Mouse (Mus musculus): ENCODE results near the gene Rab11fip5.

The Rab11fip5 gene

DNA sequence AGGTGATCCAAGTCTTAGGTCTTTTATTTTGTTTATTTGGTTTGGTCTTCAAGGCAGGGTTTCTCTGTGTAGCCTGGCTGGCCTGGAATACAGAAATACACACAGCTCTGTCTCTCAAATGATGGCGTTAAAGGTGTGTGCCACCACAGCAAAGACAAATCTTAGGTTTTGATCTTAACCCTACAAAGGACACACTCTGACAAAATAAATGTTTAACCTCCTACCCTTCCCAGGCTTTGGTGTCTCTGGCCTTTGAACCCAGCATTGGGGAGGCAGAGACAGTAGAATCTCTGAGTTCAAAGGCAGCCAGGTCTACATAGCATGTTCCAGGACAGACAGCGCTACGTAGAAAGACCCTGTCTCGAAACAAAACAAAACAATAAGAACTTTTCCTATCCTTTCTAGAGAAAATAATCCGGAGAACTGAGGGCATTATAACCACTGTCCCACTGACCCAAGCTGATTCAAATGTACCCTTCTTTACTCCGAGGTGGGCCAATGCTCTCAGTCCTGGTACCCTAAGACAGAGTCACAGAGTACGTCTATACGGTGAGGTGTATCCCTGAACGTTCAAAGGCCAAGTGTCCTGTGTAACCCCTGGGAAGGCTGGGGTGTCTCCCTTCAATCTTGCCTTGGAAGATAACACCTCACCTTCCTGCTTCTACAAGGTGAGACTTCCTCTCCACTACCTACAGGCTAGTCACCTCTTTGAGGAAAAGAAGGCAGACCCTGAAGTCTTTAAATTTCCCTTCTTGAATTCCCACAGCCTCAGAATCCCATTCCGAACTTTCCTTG is 1.2 kb downstream of the Rab11fip5 start:
- no peak for DNase-seq (ENCODE audit: low read depth, low spot score)

DNA sequence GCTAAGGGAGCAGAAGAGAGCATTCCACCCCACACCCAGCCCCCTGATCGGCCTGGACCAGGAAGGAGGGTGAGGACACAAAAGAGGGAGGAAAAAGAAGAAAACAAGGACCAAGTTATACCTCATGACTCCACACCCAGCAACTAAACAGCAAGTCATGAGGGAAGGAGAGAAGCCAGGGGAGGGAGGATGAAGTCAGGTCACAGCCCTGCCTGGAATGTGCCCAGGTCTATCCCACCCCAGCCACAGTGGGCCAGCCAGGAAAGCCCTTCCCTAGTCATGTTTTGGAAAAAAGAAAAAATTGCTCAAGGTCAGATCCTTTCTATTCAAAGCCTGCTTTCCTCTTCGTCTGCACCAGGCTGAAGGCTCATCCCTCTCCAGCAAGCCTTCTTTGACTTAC is 1.9 kb downstream of the Rab11fip5 start:
- no peak for DNase-seq (ENCODE audit: low read depth, low spot score)

- no peak for DNase-seq (ENCODE audit: low read depth, low spot score)
These were observed 2.5 kb downstream of the Rab11fip5 start for GRCm38 (mm10) chr6:85371859-85372405.

DNA sequence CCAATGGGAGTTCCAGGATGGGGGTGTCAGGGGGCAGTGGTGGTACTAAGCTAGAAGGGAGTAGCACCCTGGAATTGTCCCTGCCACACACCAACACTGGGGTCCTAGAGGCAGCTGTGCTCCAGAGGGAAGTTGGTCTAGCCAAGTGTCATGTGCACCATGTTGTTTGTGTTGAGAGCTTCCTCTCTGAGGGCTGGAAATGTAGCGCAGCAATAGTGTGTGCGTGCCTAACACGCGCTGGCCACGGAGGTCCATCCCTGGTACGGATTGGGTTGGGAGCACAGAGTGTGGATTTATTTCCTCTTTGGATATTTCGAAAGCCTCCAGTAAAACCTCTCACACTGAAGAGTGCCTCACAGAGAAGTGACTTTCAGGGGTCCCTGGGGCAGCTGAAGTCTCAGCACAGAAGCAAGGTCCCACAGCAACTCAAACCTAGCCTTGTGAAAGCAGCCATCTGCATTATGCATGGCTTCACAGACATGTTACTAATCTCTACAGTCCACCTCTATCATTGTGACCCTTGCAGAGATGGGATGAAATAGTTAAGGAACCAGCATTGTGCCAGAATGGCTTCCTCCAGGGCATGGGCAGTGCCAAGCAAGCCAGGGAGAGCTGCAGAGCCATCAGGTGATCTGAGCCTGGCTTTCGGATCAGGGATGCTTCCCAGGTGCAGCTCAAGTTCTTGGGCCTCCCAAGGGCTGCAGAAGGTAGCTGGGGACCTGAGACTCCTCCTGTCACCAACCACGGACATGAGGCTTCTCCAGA is 3.6 kb downstream of the Rab11fip5 start:
- DNase-seq (ENCODE audit: low read depth, low spot score): no peak

GRCm38 (mm10) chr6:85370041-85370440 is 4.4 kb downstream of the Rab11fip5 start:
- no peak for DNase-seq (ENCODE audit: low read depth, low spot score)

DNA sequence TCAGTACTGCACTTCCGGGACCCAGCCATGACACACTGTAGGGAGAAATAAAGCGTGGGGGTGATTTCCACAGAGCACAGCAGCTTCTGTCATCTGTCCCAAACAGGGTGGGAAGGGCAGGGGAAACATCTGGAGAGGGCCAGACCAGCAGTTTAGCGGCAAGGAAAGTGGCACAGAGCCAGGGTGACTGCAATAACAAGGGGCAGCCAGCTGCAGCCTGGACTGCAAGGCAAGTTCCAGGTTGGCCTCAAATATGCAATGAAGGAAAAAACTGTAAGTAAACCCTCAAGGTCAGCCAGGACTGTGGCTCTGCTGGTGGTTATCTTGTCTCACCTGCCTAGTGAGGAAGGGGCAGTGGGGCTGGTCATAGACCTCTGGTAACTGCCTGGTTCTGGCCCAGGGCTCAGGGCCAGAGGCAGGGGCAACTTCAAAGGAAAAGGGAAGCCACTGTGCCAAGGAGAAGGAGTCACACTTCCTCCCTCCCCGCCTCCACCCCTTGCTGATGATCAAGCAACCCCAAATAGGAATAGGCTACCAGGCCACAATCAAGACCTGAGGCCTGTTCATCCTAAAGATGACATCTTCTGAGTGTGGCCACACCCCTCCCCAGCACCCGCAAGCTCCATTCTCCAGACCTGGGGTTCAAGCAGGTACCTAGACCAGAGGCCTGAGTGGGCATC is 5.1 kb downstream of the Rab11fip5 start:
- no peak for DNase-seq (ENCODE audit: low read depth, low spot score)

DNA sequence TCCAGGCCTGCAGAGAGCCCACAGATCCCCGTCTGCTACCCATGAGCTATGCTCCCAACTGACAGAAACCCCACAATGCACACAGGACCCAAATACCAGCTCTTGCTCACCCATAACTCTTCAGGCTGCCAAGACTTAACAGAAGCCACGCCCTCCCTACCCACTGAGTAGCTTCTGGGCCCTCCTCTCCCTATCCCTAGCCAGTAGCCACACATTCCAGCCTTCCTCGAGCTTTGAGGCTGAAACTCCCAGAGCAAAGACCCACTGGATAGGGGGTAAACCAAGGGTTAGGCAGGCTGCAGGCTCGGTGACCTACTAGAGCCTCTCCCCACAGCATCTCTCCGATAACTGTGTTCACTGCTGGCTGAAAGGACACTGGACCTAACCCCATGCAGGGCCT is 5.7 kb downstream of the Rab11fip5 start:
- no peak for DNase-seq (ENCODE audit: low read depth, low spot score)

- no peak for DNase-seq (ENCODE audit: low read depth, low spot score)
These were observed 6.3 kb downstream of the Rab11fip5 start for GRCm38 (mm10) chr6:85368166-85368565.

GRCm38 (mm10) chr6:85366387-85366786 is 8.0 kb downstream of the Rab11fip5 start:
- DNase-seq (ENCODE audit: low read depth, low spot score): no peak

- no peak for DNase-seq (ENCODE audit: low read depth, low spot score)
These were observed 10.0 kb downstream of the Rab11fip5 start for GRCm38 (mm10) chr6:85364439-85364838.

DNA sequence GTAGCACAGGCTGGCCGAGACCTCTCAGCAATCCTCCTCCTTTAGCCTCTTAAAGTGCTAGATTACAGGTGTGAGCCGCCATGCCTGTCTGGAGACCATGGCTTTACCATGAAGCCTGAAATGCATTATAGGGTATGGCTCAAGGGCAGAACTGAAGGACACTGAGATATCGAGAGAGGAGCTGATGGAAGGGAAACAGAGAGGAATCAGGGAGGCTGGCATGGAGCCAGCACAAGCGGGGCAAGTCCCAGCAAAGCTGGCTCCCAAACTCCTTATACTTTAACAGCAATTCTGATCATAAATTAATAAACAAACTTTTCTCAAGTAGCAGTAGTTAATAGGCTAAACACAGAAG is 10.6 kb downstream of the Rab11fip5 start:
- no peak for DNase-seq (ENCODE audit: low read depth, low spot score)

- no peak for DNase-seq (ENCODE audit: low read depth, low spot score)
These were observed 11.1 kb downstream of the Rab11fip5 start for GRCm38 (mm10) chr6:85363231-85363905.

GRCm38 (mm10) chr6:85362610-85363009 is 11.8 kb downstream of the Rab11fip5 start:
- no peak for DNase-seq (ENCODE audit: low read depth, low spot score)

DNA sequence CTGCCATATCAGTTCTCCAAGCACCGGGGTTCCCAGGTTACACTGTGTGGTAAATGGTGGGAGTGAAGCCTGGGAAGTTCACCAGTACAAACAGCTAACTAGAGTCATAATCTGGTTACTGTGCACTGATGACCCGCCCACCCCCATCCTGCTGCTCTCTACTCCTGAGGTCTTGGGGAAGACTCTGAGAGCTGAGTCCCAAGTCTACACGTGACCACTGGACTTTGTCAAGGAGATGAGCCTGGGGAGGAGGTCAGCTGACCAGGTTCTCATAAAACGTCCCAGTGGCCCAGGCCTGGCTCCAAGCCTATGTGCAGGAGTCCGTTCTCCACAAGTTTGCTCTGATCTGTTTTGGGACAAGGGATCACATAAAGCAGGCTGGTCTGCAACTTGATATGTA is 14.1 kb downstream of the Rab11fip5 start:
- no peak for DNase-seq (ENCODE audit: low read depth, low spot score)

DNA sequence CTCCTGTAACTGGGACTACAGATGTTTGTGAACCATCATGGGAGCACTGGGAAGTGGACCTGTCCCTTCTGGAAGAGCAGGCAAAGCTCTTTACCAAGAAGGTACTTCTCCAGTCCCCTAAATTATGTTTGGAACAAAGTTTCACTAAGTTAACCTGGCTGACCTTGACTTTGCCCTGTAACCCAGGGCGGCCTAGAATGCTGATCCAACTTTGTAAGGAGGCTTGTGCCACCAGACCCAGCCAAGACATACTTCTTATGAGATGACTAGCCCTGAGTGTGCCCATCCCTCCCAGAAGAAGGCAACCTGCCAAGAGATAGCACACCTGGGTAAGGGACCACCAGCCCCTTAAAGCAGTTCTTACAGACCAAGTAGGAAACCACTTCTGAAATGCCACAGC is 15.6 kb downstream of the Rab11fip5 start:
- no peak for DNase-seq (ENCODE audit: low read depth, low spot score)

- DNase-seq (ENCODE audit: low read depth, low spot score): no peak
These were observed 17.6 kb downstream of the Rab11fip5 start for GRCm38 (mm10) chr6:85356682-85357465.

DNA sequence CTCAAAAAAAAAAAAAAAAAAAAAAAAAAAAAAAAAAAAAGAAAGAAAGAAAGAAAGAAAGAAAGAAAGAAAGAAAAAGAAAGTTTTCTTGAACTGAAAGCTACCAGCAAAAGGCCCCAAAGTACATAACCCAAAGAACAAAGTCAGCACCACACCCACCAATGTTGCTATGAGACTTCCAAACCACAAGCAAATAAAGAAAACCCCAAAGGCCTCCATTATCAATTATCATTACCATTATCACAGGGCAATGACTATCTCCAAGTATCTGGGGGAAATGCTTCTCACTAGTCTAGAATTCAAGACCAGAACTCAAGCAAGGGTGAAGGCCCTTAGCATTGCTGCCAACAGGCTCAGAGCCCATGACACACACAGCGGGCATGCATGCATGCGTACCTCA is 18.7 kb downstream of the Rab11fip5 start:
- DNase-seq (ENCODE audit: low read depth, low spot score): no peak

GRCm38 (mm10) chr6:85354709-85355108 is 19.7 kb downstream of the Rab11fip5 start:
- no peak for DNase-seq (ENCODE audit: low read depth, low spot score)

GRCm38 (mm10) chr6:85353706-85354105 is 20.7 kb downstream of the Rab11fip5 start:
- no peak for DNase-seq (ENCODE audit: low read depth, low spot score)

- DNase-seq (ENCODE audit: low read depth, low spot score): no peak
These were observed 24.3 kb downstream of the Rab11fip5 start for GRCm38 (mm10) chr6:85350157-85350556.

DNA sequence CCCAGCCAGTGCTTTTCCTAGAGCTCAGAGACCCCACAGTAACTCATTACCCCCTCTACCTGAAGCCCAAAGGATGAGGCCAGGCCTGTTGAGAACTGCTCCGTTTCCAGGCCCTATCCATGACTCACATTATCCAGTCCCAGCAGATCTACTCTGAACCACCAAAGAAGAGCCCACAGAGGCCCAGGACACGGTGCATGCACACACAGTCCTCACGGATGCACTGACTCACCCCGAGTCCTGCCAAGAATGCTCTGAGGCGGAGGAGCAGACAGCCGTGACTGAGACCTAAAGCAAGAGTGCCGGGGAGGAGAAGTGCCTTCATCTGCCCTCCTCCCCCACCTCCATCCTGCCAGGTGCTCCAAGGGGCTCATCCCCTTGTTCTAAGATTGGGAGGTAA is 25.2 kb downstream of the Rab11fip5 start:
- DNase-seq (ENCODE audit: low read depth, low spot score): no peak

Data from retina, adult 2 months (tissue).